Mouse (Mus musculus): ENCODE results near the gene Hemk1. TPM values are rescaled to one million over a fixed set of nuclear protein-coding genes. Genes with fewer than 3 reads are reported as not detected.

Gene Hemk1
- polyA plus RNA-seq, 1 experiment, result 29.5 TPM

DNA sequence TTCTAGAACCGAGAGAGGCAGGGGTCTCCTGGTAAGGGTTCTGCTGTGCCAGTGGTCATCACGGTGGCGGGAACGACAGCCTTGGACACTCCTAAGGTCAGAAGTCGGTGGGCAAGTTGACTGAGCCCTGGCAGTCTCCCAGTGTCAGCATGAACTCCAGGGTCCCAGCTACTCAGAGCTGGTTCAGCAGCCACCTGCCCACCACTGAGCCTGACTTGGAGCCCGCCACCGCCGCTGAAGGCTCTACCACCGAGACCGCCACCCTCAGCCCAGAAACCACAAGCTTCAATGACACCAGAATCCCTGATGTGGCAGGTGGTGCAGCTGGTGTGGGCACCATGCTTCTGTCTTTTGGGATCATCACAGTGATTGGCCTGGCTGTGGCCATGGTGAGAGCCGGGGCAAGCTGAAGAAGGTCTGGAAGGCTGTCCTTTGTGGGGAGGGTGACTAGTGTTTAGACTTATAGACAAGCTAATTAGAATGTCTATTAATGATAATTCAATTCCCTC is 4.1 kb upstream of the Hemk1 start:
- DNase-seq (ENCODE audit: low read depth), result no peak
- TF ChIP-seq POLR2A (IDR thresholded peaks at IDR 0.05; ENCODE audit: borderline replicate concordance, extremely low read depth, insufficient read depth, insufficient read length, poor library complexity, severe bottlenecking), result no peak
- TF ChIP-seq CTCF (IDR thresholded peaks at IDR 0.05; ENCODE audit: borderline replicate concordance, extremely low read depth, insufficient read depth, insufficient read length), result no peak

DNA sequence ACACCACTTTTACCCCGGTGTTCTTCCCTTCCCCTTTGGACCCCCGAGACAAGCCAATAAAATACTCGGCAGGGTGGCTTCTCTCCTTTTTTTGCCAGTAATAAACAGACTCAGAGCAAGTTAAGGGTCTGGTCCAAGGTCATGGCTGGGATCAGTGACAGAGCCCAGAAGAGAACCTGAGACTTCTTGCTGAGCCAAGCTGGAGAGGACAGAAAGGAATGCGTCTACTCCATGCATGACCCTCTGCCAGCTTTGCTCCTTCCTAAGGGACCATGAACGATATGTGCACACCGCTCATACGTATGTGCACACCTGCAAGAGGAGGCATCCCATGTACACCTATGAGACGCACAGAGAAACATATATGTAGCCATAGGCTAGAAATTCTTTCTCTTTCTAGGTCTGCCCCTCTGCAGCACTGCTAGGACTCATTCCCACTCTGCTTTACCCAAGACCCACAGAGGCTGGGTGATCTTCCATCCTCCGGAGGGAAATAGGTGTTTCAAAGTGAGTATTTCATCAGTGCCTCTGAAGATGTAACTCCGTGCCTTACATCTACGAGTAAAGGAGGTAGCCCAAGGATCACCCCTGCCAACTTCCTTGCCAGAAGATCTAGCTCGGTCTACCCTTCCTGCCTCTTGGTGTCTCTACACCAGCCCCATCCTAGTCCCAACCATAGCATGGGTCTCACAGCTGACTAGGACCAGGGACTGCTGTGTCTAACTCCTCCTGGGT is 2.9 kb upstream of the Hemk1 start:
- TF ChIP-seq POLR2A (IDR thresholded peaks at IDR 0.05; ENCODE audit: borderline replicate concordance, extremely low read depth, insufficient read depth, insufficient read length, poor library complexity, severe bottlenecking) (no peak), CTCF (IDR thresholded peaks at IDR 0.05; ENCODE audit: borderline replicate concordance, extremely low read depth, insufficient read depth, insufficient read length) (no peak)

DNA sequence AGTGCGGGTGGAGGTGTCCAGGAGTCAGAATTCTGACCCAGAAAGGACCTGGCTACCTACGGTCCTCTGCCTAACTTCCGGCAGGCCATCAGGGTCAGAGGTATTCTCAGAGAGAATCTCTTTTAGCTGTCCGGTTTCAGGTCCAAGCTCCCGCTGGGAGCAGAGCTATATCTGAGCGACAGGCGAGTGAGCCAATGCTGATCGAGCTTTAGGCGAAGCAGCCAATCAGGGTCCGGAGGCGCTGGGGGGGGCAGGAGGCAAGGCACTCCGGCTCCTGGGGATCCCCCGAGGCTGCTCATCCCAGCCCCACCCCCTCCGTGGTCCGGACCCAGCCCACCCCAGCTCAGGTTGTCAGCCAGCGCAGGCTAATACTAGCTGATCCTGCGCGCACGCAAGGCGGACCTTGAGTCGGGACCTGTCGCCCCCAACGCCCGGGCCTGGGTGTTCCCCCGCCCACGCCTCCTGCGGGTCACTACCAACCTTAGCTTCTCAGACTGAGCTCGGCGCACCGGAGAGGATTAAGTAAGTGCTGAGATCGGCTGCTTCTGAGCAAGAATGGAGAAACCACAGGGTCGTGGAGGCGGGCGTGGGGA is 2.2 kb upstream of the Hemk1 start, which contains the start of gene 6430571L13Rik:
6430571L13Rik (plus strand) TSS at position 336 of the 593 bp plus-strand sequence.
- TF ChIP-seq CTCF (IDR thresholded peaks at IDR 0.05; ENCODE audit: borderline replicate concordance, extremely low read depth, insufficient read depth, insufficient read length) (no peak), POLR2A (IDR thresholded peaks at IDR 0.05; ENCODE audit: borderline replicate concordance, extremely low read depth, insufficient read depth, insufficient read length, poor library complexity, severe bottlenecking) (no peak)
- DNase-seq (ENCODE audit: low read depth), result peak; percentile 97

More for the DNA sequence above, 2.9 kb upstream of the Hemk1 start:
- peak; percentile 15 for DNase-seq (ENCODE audit: low read depth)

DNA sequence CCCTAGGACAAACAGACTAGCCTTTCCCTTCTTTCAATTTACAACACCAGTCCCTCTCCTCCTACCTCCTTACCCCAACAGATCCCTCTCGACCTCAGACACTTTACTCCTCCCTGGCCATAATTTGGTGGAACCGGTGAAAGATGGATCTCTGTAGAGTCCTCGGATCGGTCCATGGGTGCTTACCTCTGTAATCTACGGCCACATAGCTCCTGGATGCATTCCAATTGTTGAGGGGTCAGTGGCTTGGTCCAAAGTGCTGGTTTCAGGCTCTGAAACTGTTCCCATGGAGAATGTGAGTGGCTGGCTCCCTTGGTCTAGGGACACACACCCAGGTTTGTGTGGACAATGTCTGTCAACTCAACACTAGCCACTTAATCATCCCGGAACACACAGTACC is 1.8 kb downstream of the Hemk1 start:
- no peak for DNase-seq (ENCODE audit: low read depth)
- no peak for TF ChIP-seq POLR2A (IDR thresholded peaks at IDR 0.05; ENCODE audit: borderline replicate concordance, extremely low read depth, insufficient read depth, insufficient read length, poor library complexity, severe bottlenecking)
- TF ChIP-seq CTCF (IDR thresholded peaks at IDR 0.05; ENCODE audit: borderline replicate concordance, extremely low read depth, insufficient read depth, insufficient read length), result no peak

DNA sequence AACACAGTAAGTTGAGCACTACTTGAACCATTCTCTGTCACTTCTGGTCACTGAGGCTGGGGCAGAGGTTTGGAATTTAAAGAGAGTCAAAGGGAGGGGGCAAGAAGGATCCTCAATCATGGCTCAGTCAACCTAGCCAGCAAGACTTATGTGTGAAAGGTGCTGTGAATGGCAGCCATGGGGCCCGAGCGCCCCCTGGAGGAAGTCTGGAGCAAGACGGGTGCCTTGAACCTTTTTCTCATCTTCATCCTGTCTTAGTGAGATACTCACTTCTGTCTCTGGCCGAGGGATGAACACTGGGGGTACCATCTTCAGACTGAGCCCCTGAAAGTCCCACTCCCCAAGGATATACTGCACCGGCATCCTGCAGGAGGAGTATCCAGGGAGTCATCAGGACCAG is 2.2 kb downstream of the Hemk1 start:
- TF ChIP-seq POLR2A (IDR thresholded peaks at IDR 0.05; ENCODE audit: borderline replicate concordance, extremely low read depth, insufficient read depth, insufficient read length, poor library complexity, severe bottlenecking), result no peak
- peak; percentile 88 for TF ChIP-seq CTCF (IDR thresholded peaks at IDR 0.05; ENCODE audit: borderline replicate concordance, extremely low read depth, insufficient read depth, insufficient read length)
- peak; percentile 66 for DNase-seq (ENCODE audit: low read depth)

DNA sequence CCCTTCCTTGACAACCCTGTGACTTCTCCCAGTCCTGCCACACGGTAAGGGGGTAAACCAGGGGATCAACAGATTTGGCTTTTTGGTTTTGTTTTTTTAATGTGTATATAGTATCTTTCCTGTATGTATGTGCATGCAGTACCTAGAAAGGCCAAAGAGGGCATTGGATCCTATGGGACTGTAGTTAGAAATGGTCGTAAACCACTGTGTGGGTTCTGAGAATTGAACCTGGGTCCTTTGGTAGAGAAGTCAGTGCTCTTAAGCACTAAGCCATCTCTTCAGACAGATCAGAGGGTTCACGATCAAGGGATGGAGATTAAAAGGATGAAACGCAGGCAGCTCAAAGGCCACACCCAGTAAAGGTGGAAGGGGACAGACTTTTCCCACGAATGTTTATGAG is 3.1 kb downstream of the Hemk1 start:
- TF ChIP-seq POLR2A (IDR thresholded peaks at IDR 0.05; ENCODE audit: borderline replicate concordance, extremely low read depth, insufficient read depth, insufficient read length, poor library complexity, severe bottlenecking) (no peak), CTCF (IDR thresholded peaks at IDR 0.05; ENCODE audit: borderline replicate concordance, extremely low read depth, insufficient read depth, insufficient read length) (no peak)
- no peak for DNase-seq (ENCODE audit: low read depth)

DNA sequence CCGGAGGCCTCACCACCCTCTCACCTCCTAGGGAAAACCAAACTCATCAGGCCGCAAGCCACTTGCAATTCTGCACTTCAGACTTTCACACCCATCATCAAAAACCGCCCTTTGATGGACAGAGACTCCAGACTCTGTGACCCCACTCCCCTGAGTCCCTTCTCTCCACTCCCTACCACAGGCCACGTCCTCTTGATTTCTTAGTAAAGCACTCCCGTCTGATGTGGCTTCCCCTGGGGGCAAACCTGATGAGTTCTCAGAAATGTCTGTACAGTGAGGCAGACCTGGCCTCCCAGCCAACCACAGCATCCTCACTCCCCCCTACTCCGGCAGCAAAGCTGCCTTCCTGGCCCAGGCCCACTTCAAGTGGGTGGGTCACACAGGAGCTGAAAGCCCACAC is 3.8 kb downstream of the Hemk1 start:
- no peak for TF ChIP-seq POLR2A (IDR thresholded peaks at IDR 0.05; ENCODE audit: borderline replicate concordance, extremely low read depth, insufficient read depth, insufficient read length, poor library complexity, severe bottlenecking)
- TF ChIP-seq CTCF (IDR thresholded peaks at IDR 0.05; ENCODE audit: borderline replicate concordance, extremely low read depth, insufficient read depth, insufficient read length), result no peak
- no peak for DNase-seq (ENCODE audit: low read depth)

DNA sequence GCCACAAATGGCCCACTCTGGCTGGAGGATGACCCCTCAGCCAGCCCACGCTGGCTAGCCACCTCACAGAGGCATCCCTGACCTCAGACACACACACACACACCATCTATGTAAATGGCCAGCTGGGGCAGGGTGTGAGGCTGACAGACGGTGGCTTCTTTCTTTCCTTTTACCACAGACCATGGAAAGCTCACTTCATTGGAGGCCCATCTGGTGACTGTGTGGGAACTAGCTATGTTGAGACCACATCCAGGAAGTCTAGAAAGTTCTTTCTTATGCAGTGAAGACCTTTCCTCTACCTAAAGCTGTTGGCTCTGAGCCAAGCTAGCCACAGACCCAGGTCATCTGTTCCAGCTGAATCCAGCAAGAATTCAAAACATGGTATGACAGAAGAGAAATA is 4.5 kb downstream of the Hemk1 start:
- DNase-seq (ENCODE audit: low read depth), result no peak
- TF ChIP-seq POLR2A (IDR thresholded peaks at IDR 0.05; ENCODE audit: borderline replicate concordance, extremely low read depth, insufficient read depth, insufficient read length, poor library complexity, severe bottlenecking) (no peak), CTCF (IDR thresholded peaks at IDR 0.05; ENCODE audit: borderline replicate concordance, extremely low read depth, insufficient read depth, insufficient read length) (no peak)

DNA sequence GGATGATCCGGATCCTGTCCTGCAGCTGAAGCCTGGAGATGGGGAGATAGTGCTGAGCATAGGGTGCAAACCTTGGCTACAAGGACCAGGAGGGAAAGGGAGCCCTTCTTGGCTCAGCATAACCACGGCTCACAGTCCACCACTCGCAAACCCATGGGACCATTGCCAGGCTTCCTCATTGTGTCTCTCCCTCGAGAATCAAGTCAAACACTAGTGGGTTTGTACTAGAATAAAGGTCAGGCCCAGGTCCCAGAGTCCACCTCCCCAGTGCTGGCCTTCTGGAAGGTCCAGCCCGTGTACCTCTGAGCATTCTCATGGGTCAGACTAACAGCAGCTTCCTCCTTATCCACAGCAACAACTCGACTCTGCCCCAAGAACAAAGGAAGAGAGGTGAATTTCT is 7.4 kb downstream of the Hemk1 start:
- no peak for DNase-seq (ENCODE audit: low read depth)
- TF ChIP-seq POLR2A (IDR thresholded peaks at IDR 0.05; ENCODE audit: borderline replicate concordance, extremely low read depth, insufficient read depth, insufficient read length, poor library complexity, severe bottlenecking) (no peak), CTCF (IDR thresholded peaks at IDR 0.05; ENCODE audit: borderline replicate concordance, extremely low read depth, insufficient read depth, insufficient read length) (no peak)

DNA sequence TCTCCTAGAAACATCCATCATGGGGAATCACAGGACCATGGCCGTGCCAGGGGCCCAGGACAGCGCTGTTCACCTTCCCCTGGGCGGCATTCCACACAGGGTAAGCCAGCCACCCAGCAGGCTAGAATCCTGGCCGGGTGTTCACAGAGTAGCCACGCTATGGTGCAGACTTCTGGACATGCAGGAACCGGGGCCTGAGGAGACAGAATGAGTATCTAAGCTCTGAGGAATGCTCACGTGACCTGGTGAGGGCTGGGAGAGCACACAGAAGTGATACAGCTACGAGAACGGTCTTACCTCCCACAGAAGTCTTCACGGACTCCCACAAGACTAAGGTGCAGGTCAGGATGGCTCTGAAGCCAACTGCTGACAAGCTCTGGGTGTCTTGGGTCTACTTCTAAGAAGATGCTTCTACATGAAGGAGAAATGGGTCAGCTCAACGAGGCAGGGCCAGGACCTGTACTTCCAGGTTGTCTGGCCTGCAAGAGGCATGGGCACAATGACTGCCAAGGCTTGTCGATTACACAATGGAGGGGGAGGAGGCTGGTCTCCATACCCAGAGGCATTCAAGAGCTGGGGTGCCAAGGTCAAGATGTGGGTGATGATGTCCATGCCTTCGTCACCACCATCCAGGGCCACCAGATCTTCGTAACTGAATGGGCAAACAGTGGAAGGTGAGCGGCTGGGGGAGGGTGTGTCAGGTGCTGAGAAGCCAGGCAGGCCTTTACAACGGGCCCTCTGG is 10.1 kb downstream of the Hemk1 start:
- TF ChIP-seq CTCF (IDR thresholded peaks at IDR 0.05; ENCODE audit: borderline replicate concordance, extremely low read depth, insufficient read depth, insufficient read length), result no peak
- DNase-seq (ENCODE audit: low read depth), result no peak

DNA sequence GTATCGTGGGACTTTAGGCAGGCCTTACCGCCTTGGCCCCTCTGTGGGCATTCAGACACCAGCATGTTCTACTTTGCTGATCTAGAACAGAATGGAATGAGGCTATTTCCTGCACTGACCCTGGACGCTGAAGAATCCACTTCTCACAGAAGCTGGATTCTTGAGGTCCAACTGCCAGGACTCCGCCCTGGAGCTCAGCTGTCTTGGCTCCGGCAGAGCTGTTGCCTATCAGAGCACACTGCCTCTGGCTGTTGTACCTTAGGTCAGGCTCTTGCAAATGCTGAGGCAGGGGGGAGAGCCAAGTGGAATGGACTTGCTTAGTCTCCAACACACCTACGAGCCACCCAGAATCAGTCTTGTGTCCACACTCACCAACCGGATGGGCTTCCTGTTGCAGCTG is 12.2 kb downstream of the Hemk1 start:
- DNase-seq (ENCODE audit: low read depth), result no peak
- TF ChIP-seq POLR2A (IDR thresholded peaks at IDR 0.05; ENCODE audit: borderline replicate concordance, extremely low read depth, insufficient read depth, insufficient read length, poor library complexity, severe bottlenecking) (no peak), CTCF (IDR thresholded peaks at IDR 0.05; ENCODE audit: borderline replicate concordance, extremely low read depth, insufficient read depth, insufficient read length) (no peak)
